Mouse (Mus musculus) intestine, embryonic 16.5 days (tissue): ENCODE measurements around the gene Btbd6. TPM values are rescaled to one million over a fixed set of nuclear protein-coding genes. Genes with fewer than 3 reads are reported as not detected.

Experiments
- ATAC-seq: fragments of 200-750 bp; cut with Nextera tagmentation; 2 replicates; pipeline ENCODE4 v1.8.0; 2017; ENCODE audit warnings: moderate TSS enrichment, moderate library complexity
- H3K27ac ChIP-seq: fragments of 300-500 bp; sonication (generic); 2 replicates; pipeline ENCODE4 v1.5.1; 2014; ENCODE audit warnings: mild to moderate bottlenecking, low read length
- H3K27me3 ChIP-seq: fragments of 300-500 bp; sonication (generic); replicated peaks from 2 replicates; pipeline ENCODE4 v1.6.1; 2014; ENCODE audit warnings: low read length, control low read depth, mixed read lengths; ENCODE audit not compliant: control insufficient read depth, insufficient read depth
- H3K36me3 ChIP-seq: fragments of 300-500 bp; sonication (generic); 2 replicates; pipeline ENCODE4 v1.6.1; 2014; ENCODE audit warnings: low read length, control low read depth; ENCODE audit not compliant: control insufficient read depth, insufficient read depth
- H3K4me1 ChIP-seq: fragments of 300-500 bp; sonication (generic); 2 replicates; pipeline ENCODE4 v1.6.1; 2014; ENCODE audit warnings: low read length, control low read depth, mixed read lengths; ENCODE audit not compliant: control insufficient read depth, insufficient read depth
- H3K4me2 ChIP-seq: fragments of 300-500 bp; sonication (generic); 2 replicates; pipeline ENCODE4 v1.6.1; 2014; ENCODE audit warnings: low read depth, low read length, control low read depth
- H3K4me3 ChIP-seq: fragments of 300-500 bp; sonication (generic); 2 replicates; pipeline ENCODE4 v1.5.1; 2014; ENCODE audit warnings: mild to moderate bottlenecking, low read length
- H3K9ac ChIP-seq: fragments of 300-500 bp; sonication (generic); 2 replicates; pipeline ENCODE4 v1.6.1; 2014; ENCODE audit warnings: low read depth, low read length
- H3K9me3 ChIP-seq: fragments of 300-500 bp; sonication (generic); 2 replicates; pipeline ENCODE4 v1.6.1; 2016; ENCODE audit warnings: low read length, control low read depth; ENCODE audit not compliant: control insufficient read depth
- WGBS: fragments of 180-500 bp; shearing (Covaris S2); extraction: QIAGEN DNeasy Blood & Tissue Kit; methylation state at CpG from one replicate; pipeline ENCODE4 v1.1.7; 2014; 5-methylcytosine and 5-hydroxymethylcytosine counted together
- polyA plus RNA-seq: library from polyadenylated mRNA; unstranded; fragments of >200 nt; fragmentation: Nextera tagmentation; extraction: Ambion mirVana; gene quantifications from 2 replicates; pipeline ENCODE4 v1.2.1, GENCODE M21; 2015

Btbd6 gene
- polyA plus RNA-seq, 1 experiment from 2014 or later: 20.2 TPM

DNA sequence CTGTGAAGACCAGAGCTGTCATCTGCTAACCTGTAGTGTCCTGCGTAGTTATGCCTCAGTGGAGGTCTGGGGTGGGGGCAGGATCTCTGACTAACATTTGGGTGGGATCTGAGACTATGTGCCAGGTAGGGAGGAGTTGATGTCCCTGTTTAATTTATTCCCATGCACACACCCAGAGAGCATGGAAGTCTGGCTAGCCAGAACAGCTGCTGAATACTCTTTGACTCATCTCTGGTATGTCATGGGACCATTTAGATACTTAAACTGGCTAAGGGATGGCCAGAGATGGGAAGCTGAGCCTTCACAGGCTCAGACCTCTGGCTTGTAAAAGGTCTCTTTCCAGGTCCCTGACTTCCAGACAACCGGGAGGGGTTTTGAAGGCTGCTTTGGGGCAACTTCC is 51.2 kb downstream of the Btbd6 start:
- Histone ChIP-seq H3K9me3 (no peaks in the 10 kb centered on the region), H3K27me3 (no peaks in the 10 kb centered on the region), H3K27ac (no peak overlapping the region), H3K4me1 (peaks cover 6% of the 10 kb centered on the region), H3K4me3 (no peak overlapping the region), H3K9ac (no peak overlapping the region), H3K36me3 (no peaks in the 10 kb centered on the region; the same call in 1 of the 2 replicates), H3K4me2 (no peak overlapping the region)
- WGBS: 89% methylated on average over 2 of the region's 2 CpGs
- no peak for ATAC-seq

DNA sequence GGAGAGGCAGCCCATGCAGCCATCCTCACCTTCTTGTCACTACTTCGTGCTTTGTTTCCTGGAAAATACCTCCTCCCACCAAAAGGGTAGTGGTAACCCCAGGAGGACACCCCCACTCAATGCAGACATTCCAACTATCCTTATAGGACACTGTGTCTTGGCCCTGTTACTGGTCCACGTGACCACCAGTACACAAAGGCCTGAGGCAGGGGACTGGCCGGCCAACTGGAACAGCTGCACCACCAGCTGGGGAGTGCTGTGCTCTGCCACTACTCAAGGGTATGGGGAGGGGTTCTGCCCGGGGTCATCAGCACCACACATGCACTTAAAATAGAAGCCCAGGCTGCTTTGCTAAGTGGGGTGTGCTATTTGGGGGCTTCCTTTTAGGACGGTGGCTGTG is 51.8 kb downstream of the Btbd6 start:
- no peak overlapping the region for H3K27ac ChIP-seq
- WGBS: 57% methylated on average over 5 of the region's 5 CpGs
- peaks cover 6% of the 10 kb centered on the region for H3K4me1 ChIP-seq
- no peak overlapping the region for H3K4me2 ChIP-seq
- H3K9me3 ChIP-seq: no peaks in the 10 kb centered on the region
- ATAC-seq: no peak
- H3K4me3 ChIP-seq: no peak overlapping the region
- H3K27me3 ChIP-seq: no peaks in the 10 kb centered on the region
- H3K36me3 ChIP-seq: no peaks in the 10 kb centered on the region; the same call in 1 of the 2 replicates
- no peak overlapping the region; the same call in 1 of the 2 replicates for H3K9ac ChIP-seq

Other genes starting within 250 kb of the Btbd6 start
- gene Pld4, start 215.8 kb upstream of the Btbd6 start, polyA plus RNA-seq: 12.2 and 13.0 TPM in 2 replicates
- gene Ahnak2, start 173.8 kb upstream of the Btbd6 start, polyA plus RNA-seq: 2.3 and 2.8 TPM in 2 replicates
- gene Clba1, start 167.5 kb upstream of the Btbd6 start, polyA plus RNA-seq: 3.4 and 4.1 TPM in 2 replicates
- 69.2 and 79.6 TPM in 2 replicates for gene Cdca4, start 147.1 kb upstream of the Btbd6 start, polyA plus RNA-seq
- 0.40 and 0.48 TPM in 2 replicates for gene Gpr132, start 108.3 kb upstream of the Btbd6 start, polyA plus RNA-seq
- gene Jag2, start 46.7 kb upstream of the Btbd6 start, polyA plus RNA-seq: 2.2 and 2.4 TPM in 2 replicates
- 100 and 102 TPM in 2 replicates for gene Nudt14, start 34.4 kb upstream of the Btbd6 start, polyA plus RNA-seq
- gene Brf1, start 24.2 kb downstream of the Btbd6 start, polyA plus RNA-seq: 36.5 and 41.6 TPM in 2 replicates
- gene Pacs2, start 38.0 kb downstream of the Btbd6 start, polyA plus RNA-seq: 7.3 and 9.8 TPM in 2 replicates
- gene Tex22, start 98.0 kb downstream of the Btbd6 start, polyA plus RNA-seq: not detected in 2 replicates
- 8.0 TPM in 2 replicates for gene Mta1, start 121.8 kb downstream of the Btbd6 start, polyA plus RNA-seq
- gene Crip2, start 163.8 kb downstream of the Btbd6 start, polyA plus RNA-seq: 124 and 130 TPM in 2 replicates
- 489 and 523 TPM in 2 replicates for gene Crip1, start 169.8 kb downstream of the Btbd6 start, polyA plus RNA-seq
- 21.4 and 22.7 TPM in 2 replicates for gene Tedc1, start 179.9 kb downstream of the Btbd6 start, polyA plus RNA-seq
- gene Tmem121, start 209.4 kb downstream of the Btbd6 start, polyA plus RNA-seq: 5.6 and 5.8 TPM in 2 replicates